Mouse (Mus musculus): ENCODE results near the gene Upf2. TPM values are rescaled to one million over a fixed set of nuclear protein-coding genes. Genes with fewer than 3 reads are reported as not detected.

The Upf2 gene
- total RNA-seq (2021) (10 to 100 TPM; 16.2 to 16.7 TPM), polyA plus RNA-seq (2012; rRNA removed) (2.9 and 5.0 TPM in 2 replicates)
- long read RNA-seq, full-length matches to known transcripts = 8 of 10 reads
- long read RNA-seq, partial matches to known transcripts = 0 of 10 reads
- long read RNA-seq, other reads (novel, unspliced or antisense) = 2 of 10 reads

- Histone ChIP-seq H3K79me2 (replicated peaks; ENCODE audit: control insufficient read depth, insufficient read depth, low read length) (0 out of 2 replicates have a peak, but pooled peaks cover 3% of the 10 kb centered on the region), H3K4me1 (ENCODE audit: control insufficient read depth, insufficient read depth, low read length) (peaks cover 3% of the 10 kb centered on the region), H3K27ac (peak within 1 kb of the TSS; percentile 100), H3K27me3 (ENCODE audit: control insufficient read depth, insufficient read depth, low read length) (no peaks in the 10 kb centered on the region), H3K36me3 (ENCODE audit: control insufficient read depth, insufficient read depth, low read length) (peaks cover 3% of the 10 kb centered on the region; the same call in 1 of the 2 replicates), H3K9ac (ENCODE audit: low read depth, low read length) (peak within 1 kb of the TSS; percentile 87), H3K4me3 (peak within 1 kb of the TSS; percentile 94)
- TF ChIP-seq EP300 (IDR thresholded peaks at IDR 0.05; ENCODE audit: insufficient read depth, low read depth, low read length) (peak; percentile 23; the same call in 1 of the 2 replicates), CTCF (IDR thresholded peaks at IDR 0.05) (peak; percentile 29), POLR2A (IDR thresholded peaks at IDR 0.05; ENCODE audit: insufficient read depth, low read depth, low read length) (peak; percentile 78)
- peak; percentile 94 to 95 for DNase-seq
- WGBS = under 1% methylated on average over 41 of the region's 54 CpGs
- intact Hi-C loops (cut with DNase I) = loop anchor here (2.0 to 5.0 kb wide), 2 partner anchors 54 to 106 kb away; partner anchors contain the start of genes Cdc123, Nudt5 and Sec61a2
Measured at GRCm38 (mm10) chr2:5950766-5951595, at the start of gene Upf2. Gene Upf2 (plus strand): TSS chr2:5951469.

- no peak for DNase-seq
- no peak overlapping the region for H3K27ac ChIP-seq
- H3K9ac ChIP-seq (ENCODE audit: low read depth, low read length) = no peak overlapping the region
- H3K27me3 ChIP-seq (ENCODE audit: control insufficient read depth, insufficient read depth, low read length) = no peaks in the 10 kb centered on the region
- no peak overlapping the region for H3K4me3 ChIP-seq
- no peaks in the 10 kb centered on the region for H3K79me2 ChIP-seq (replicated peaks; ENCODE audit: control insufficient read depth, insufficient read depth, low read length)
- H3K36me3 ChIP-seq (ENCODE audit: control insufficient read depth, insufficient read depth, low read length) = no peaks in the 10 kb centered on the region
- 20% methylated on average over 5 of the region's 5 CpGs for WGBS
- TF ChIP-seq EP300 (IDR thresholded peaks at IDR 0.05; ENCODE audit: insufficient read depth, low read depth, low read length) (no peak), POLR2A (IDR thresholded peaks at IDR 0.05; ENCODE audit: insufficient read depth, low read depth, low read length) (no peak), CTCF (IDR thresholded peaks at IDR 0.05) (no peak)
- H3K4me1 ChIP-seq (ENCODE audit: control insufficient read depth, insufficient read depth, low read length) = no peaks in the 10 kb centered on the region
- intact Hi-C loops (cut with DNase I) = no loop called here
Measured at GRCm38 (mm10) chr2:5906092-5906491, 45.2 kb upstream of the Upf2 start.

GRCm38 (mm10) chr2:5906625-5907024 is 44.6 kb upstream of the Upf2 start:
- Histone ChIP-seq H3K36me3 (ENCODE audit: control insufficient read depth, insufficient read depth, low read length) (no peaks in the 10 kb centered on the region), H3K27ac (no peak overlapping the region), H3K79me2 (replicated peaks; ENCODE audit: control insufficient read depth, insufficient read depth, low read length) (no peaks in the 10 kb centered on the region), H3K4me1 (ENCODE audit: control insufficient read depth, insufficient read depth, low read length) (no peaks in the 10 kb centered on the region), H3K27me3 (ENCODE audit: control insufficient read depth, insufficient read depth, low read length) (no peaks in the 10 kb centered on the region), H3K9ac (ENCODE audit: low read depth, low read length) (no peak overlapping the region), H3K4me3 (no peak overlapping the region)
- TF ChIP-seq EP300 (IDR thresholded peaks at IDR 0.05; ENCODE audit: insufficient read depth, low read depth, low read length) (no peak), POLR2A (IDR thresholded peaks at IDR 0.05; ENCODE audit: insufficient read depth, low read depth, low read length) (no peak), CTCF (IDR thresholded peaks at IDR 0.05) (peak; percentile 76)
- intact Hi-C loops (cut with DNase I) = no loop called here
- 54% methylated on average over 3 of the region's 3 CpGs for WGBS
- peak in 1 of 2 experiments; percentile 42 for DNase-seq

- no peaks in the 10 kb centered on the region for H3K27me3 ChIP-seq (ENCODE audit: control insufficient read depth, insufficient read depth, low read length)
- no peak overlapping the region for H3K27ac ChIP-seq
- intact Hi-C loops (cut with DNase I) = no loop called here
- H3K4me3 ChIP-seq = no peak overlapping the region
- DNase-seq = no peak
- H3K79me2 ChIP-seq (replicated peaks; ENCODE audit: control insufficient read depth, insufficient read depth, low read length) = no peaks in the 10 kb centered on the region
- no peak for TF ChIP-seq POLR2A (IDR thresholded peaks at IDR 0.05; ENCODE audit: insufficient read depth, low read depth, low read length)
- WGBS = 57% methylated on average over 16 of the region's 16 CpGs
- no peaks in the 10 kb centered on the region for H3K4me1 ChIP-seq (ENCODE audit: control insufficient read depth, insufficient read depth, low read length)
- H3K36me3 ChIP-seq (ENCODE audit: control insufficient read depth, insufficient read depth, low read length) = no peaks in the 10 kb centered on the region
- H3K9ac ChIP-seq (ENCODE audit: low read depth, low read length) = no peak overlapping the region
Measured at GRCm38 (mm10) chr2:5911282-5911965, 39.8 kb upstream of the Upf2 start.

GRCm38 (mm10) chr2:5922823-5923222 is 28.4 kb upstream of the Upf2 start:
- no peak for DNase-seq
- TF ChIP-seq CTCF (IDR thresholded peaks at IDR 0.05) = no peak
- TF ChIP-seq POLR2A (IDR thresholded peaks at IDR 0.05; ENCODE audit: insufficient read depth, low read depth, low read length) = no peak
- no peak for TF ChIP-seq EP300 (IDR thresholded peaks at IDR 0.05; ENCODE audit: insufficient read depth, low read depth, low read length)
- intact Hi-C loops (cut with DNase I) = no loop called here
- H3K36me3 ChIP-seq (ENCODE audit: control insufficient read depth, insufficient read depth, low read length) = no peaks in the 10 kb centered on the region
- H3K9ac ChIP-seq (ENCODE audit: low read depth, low read length) = no peak overlapping the region
- no peaks in the 10 kb centered on the region for H3K79me2 ChIP-seq (replicated peaks; ENCODE audit: control insufficient read depth, insufficient read depth, low read length)
- no peak overlapping the region for H3K4me3 ChIP-seq
- no peak overlapping the region for H3K27ac ChIP-seq
- WGBS = 90% methylated on average over 6 of the region's 6 CpGs
- H3K27me3 ChIP-seq (ENCODE audit: control insufficient read depth, insufficient read depth, low read length) = no peaks in the 10 kb centered on the region
- no peaks in the 10 kb centered on the region for H3K4me1 ChIP-seq (ENCODE audit: control insufficient read depth, insufficient read depth, low read length)

All from heart, adult 2 months (tissue).